Mouse (Mus musculus) granulocyte monocyte progenitor cell, adult 5-6 weeks (primary cell): ENCODE data around the gene Dot1l. TPM values are rescaled to one million over a fixed set of nuclear protein-coding genes. Genes with fewer than 3 reads are reported as not detected.

ENCODE experiments used
- ATAC-seq: replicated peaks from 2 replicates; pipeline ENCODE4 v1.8.0; 2016; ENCODE audit warnings: mild to moderate bottlenecking, moderate TSS enrichment, inconsistent platforms; ENCODE audit not compliant: poor library complexity, severe bottlenecking
- total RNA-seq, 2 experiments: library from RNA; stranded (forward) in 1 of 2; stranded (reverse) in 1 of 2; fragments of 200-712, 200-1000 nt in 1 of 2; fragments of >200 nt in 1 of 2; fragmentation: Nextera tagmentation in 1 of 2; gene quantifications; 2 replicates each; pipeline ENCODE4 v1.2.3; 2014 to 2017

Gene Dot1l
- 41.6 and 52.6 TPM in 2 replicates for total RNA-seq (2014; fragmentation: Nextera tagmentation)
- 9.7 and 13.4 TPM in 2 replicates for total RNA-seq (2017)

DNA sequence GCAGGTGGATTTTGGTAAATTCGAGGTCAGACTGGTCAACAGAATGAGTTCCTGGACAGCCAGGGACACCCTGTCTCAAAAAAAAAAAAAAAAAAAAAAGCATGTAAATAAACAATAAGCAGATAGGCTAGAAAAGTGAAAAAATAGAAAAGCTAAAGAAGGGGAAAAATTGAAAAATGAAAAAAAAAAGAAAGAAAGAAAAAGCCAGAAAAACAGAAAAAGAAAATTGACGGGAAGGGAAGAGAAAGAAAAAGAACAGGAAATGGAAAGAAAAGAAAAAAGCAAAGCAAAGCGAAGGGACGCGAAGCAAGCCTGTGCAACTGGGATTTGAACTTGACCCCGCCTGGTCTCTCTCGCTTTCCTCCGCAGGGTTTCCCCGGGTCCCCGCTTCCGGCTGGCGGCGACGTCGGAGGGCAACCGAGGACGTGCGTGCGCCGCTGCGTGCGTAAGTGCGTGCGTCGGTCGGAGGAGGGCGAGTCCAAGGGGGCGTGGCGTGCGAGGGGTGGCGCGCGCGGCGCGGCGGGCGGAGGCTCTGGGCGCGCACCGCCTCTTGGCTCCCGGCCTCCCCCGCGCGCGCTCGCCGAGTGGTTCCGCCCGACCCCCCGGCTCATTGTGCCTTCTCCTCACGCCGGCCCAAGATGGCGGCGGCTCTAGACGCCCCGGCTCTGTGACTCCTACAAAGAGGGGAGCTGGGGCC, at the start of gene Dot1l:
Gene Dot1l, plus strand, starts transcription at position 613 of the 697 bp plus-strand sequence.
- peak; percentile 67 for ATAC-seq

DNA sequence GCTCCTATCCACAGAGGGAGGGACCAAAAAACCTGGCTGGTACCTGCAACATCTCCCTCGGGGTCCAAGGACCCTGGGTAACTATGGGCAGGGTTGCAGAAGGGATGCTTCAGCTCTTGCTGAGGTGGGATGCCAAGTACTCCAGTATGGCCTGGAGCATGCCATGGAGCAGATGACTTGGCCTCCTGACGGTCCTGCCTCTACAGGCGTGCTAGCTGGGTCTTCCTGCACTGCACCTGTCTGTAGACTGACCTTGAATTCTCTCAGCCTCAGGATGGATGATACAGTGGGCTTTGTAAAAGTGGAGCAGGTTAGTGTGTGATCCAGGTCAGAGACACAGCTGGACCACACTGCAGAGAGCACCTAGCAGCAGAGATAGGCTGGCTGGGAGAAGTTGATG, 49.5 kb upstream of the Dot1l start:
- no peak for ATAC-seq

DNA sequence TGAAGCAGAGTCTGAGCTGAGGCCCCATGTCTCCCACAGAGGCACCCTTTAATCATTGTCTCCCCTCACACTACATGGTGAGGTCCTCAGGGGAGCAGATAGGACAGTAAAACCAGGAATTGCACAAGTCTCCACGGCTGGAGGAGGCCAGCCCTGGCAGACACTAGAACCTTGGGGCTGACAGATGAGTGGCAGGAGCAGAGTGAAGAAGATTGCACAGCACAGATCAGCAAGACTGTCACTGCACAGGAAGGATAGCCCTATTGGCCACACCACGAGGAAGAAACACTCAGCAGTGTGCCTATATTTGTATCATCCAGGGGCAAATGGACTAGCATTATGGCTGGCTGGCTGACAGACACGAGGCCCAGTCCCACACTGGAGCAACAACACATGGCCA, 44.2 kb upstream of the Dot1l start:
- no peak for ATAC-seq

DNA sequence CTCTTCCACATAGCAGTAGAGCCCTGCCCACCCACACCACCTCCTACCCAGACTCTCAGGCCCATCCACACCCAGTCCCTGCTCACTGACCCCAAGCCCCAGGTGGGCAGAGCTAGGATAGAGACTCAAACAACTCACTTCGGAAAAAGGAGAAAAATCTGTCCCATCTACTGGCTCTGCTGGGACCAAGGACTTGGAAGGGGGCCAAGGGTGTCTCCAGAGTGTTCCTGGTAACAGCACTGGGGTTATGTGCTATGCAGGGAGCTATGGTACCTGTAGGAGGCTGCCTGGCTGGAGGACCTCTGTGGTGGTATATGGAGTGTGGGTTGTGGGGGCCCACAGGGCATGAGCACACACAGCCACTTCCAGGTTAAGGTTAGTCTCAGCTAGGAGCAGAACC, 37.7 kb upstream of the Dot1l start:
- ATAC-seq = no peak

DNA sequence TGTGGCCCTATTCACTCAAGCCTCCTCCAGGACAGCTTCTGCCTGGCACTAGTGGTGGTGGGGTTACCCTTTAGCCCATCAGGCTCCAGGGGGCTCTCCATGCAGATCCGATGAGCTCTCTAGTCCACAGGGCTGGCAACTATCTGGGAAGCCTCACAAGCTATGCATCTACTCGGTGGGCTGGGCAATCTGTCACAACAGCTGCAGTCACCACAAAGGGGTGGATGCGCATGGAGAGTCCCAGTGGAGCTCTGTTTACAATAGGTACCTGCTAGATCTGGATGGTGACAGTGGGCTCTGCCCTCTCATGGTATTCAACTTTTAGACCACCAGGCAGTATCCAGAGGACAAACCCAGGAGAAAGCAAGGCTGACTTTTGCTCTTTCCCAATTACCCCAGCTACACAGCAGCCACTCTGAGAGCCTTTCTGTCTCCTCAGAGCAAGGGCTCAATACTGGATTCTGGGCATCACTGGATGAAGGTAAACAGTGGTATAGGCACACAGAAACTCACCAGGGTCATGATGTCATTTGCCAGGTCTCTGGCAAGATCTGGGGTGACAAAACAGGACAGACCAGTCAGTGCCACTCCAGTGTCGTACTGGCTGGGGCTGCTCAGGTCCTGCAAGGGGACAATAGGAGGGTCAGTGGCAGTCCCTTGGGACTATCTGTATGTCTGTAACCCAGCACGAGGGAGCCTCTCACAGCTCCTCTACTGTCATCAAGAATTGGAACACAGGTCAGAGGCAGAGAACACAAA, 27.5 kb upstream of the Dot1l start:
- no peak for ATAC-seq

DNA sequence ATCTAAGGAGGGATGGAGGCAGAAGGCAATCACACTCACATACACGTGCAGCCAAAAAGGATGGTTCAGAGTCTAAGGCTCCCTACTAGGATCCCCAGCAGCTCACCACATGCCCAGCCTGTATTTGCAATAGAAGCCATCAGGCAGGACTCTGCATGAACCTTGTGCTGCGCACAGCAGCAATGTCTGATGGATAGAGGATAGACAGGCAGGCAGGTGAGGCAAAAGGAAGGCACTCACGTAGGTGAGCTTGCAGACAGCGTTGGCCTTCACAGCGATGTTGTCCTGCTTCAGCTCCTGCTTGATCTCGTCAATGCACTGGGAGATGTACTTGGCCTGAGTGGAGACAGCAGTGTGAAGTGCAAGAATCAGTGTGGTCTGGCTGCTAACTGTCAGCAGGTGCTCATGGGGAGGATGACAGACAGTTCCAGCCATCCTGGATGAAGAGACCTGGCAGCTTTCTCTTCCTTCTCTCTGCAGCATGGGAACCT, 22.4 kb upstream of the Dot1l start:
- no peak for ATAC-seq

DNA sequence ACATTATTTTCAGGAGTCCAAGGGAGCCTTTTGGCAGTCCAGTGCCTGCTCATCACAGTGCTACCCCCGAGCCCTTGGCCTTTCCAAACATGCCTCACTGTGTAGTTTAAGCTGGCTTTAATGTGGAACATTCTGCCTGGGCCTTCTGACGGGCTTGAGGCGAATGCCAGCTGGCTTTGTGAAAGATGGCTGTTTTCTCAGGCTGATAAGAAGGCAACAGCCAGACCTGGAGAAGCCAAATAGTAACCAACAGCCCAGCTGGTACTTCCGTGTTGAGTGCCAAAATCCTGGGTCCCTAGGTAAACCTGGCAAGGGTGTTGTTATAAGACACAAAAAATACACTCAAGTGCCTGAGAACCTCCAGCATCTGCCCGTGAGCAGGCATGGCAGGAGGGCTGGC, 18.3 kb upstream of the Dot1l start:
- ATAC-seq = no peak

DNA sequence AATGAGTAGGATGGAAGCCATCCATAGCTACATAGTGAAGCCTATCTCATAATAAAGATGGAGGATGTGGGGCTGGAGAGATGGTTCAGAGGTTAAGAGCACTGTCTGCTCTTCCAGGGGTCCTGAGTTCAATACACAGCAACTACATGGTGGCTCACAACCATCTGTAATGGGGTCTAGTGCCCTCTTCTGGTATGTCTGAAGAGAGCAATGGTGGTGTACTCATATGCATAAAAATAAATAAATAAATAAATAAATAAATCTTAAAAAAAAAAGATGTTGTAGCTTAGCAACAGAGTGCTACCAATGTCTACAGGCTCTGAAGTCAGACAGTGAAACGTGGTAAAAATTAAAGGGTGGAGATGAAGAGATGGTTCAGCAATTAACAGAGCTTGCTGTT, 16.3 kb upstream of the Dot1l start:
- ATAC-seq = no peak

DNA sequence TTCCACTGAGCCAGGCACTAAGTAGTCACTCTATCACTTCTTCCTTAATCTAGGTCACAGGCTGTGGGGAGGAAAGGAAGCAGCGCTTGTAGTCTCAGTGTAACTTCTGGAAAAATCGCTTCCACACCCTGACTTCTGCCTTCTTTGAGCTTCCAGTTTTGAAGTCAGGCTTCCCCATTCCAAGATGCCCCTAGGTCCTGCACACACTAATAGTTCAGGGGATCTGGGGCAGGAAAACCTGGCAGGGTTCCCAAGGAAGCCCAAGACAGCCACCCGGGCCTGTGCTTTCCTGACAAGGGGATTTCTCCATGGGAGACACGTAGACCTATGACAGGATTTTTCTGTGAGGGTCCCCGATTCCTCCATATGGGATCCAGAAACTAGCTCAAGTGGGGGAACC, 13.9 kb upstream of the Dot1l start:
- ATAC-seq = peak; percentile 20

DNA sequence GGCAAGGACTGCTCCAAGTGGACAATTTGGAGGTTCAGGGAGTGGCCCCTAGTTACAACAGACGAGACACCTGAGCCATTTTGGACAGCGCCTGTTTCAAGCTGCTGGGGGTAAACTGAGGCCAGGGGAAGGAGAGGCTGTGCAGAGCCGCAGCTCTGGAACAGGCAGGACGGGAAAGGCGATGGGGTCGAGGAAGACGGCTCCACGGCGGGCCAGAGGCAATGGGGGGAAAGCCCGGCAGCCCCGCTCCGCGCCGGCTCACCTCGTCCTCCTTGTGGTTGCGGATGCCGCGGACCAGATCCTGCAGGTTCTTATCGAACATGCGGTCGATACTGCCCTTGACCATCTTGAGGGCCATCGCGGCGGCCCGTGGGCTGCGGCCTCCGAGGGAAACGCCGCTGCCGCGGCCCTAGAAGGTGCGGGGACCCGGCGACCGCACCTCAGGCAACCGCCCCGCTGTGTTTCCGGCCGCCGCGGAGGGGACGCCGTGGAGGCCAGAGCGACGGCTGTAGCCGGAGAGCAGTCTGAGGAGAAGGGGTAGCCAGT, 13.3 kb upstream of the Dot1l start:
- no peak for ATAC-seq

DNA sequence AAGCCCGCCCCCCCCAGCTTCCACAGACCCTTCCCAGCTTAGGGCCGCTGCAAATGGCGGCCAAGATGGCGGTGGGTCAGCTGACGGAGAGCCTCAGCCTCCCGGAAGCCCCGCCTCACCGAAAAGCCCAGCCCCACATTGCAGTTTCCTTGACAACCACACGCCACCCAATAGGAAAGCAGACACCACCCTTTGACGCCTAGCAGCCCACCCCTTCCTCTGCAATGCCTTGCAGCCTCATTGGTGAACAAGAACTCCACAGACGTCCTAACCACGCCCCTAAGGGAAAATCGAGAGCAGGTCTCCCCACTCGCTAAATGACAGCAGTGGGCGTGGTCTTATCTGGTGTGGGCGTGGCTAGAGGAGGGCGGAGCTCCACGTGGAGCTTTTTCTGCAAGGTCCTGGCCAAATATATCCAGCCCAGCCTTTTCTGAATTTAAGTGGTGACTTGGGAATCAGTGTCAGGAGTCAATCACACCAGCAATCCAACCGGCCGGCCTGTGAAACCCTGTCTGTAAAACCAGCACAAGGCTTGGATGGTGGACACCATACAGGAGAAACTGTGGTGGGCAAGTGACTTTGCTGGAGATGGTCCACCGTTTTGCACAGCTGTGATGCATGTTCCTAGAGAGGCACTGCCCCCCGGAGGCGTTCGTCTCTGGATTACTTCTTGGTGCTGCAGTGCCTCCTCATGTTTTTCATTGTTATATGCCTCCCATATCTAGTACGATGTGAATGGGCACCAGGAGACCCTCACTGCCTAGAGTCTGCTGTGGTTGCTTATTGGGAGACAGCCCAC, 12.6 kb upstream of the Dot1l start, which contains the start of gene Ap3d1:
Gene Ap3d1, minus strand, starts transcription at position 85 of the 799 bp plus-strand sequence.
- peak; percentile 96 for ATAC-seq

DNA sequence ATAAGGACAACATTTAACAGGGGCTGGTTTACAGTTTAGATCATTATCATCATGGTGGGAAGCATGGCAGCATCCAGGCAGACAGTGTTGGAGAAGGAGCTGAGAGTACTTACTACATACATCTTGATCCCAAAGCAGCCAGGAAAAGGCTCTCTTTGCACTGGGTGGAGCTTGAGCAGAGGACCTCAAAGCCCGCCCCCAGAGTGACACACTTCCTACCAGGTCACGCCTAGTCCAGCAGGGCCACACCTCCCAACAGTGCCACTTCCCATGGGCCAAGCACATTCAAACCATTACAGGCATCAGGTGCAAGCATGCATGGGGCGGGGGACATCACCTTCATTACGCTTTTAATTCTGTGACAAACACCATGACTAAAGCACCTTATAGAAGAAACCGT, 10.7 kb upstream of the Dot1l start:
- ATAC-seq = peak; percentile 57

DNA sequence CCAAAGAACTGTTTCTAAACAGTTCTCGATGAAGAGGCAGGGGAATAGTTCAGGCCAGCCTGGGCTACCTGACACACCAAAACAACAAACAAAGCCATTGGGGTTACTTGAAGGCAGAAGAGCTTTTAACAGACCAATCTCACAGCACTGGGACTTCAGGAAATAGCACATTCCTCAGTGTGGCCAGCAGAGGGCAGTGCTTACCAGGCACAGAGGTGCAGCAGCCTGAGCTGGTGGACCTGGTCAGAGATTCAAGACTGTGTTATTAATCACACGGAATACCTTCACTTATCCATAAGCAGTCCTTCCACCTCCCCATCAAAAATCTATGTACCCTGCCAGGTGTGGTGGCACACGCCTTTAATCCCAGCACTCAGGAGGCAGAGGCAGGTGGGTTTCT, 7.6 kb upstream of the Dot1l start:
- ATAC-seq = peak; percentile 36

DNA sequence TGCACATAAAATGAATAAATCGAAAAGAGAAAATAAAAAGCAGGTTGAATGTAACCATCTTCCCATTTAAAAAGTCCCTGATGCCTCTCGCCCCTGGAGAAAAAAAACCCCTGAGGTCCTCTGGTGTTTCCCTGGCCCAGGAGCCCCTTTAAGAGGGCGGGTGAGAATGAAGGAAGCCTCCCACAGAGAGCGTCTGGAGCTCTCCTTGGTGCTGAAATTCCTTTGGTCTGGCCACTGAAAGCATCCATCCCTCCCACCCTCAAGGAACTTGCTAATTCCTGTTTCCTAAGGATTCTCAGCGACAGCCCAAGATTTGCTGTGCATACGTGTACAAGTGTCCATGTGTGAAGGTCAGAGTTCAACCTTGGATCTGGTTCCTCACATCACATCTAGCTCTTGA, 6.4 kb upstream of the Dot1l start:
- 0 out of 2 replicates have a peak, but pooled peaks have one; percentile 18 for ATAC-seq

DNA sequence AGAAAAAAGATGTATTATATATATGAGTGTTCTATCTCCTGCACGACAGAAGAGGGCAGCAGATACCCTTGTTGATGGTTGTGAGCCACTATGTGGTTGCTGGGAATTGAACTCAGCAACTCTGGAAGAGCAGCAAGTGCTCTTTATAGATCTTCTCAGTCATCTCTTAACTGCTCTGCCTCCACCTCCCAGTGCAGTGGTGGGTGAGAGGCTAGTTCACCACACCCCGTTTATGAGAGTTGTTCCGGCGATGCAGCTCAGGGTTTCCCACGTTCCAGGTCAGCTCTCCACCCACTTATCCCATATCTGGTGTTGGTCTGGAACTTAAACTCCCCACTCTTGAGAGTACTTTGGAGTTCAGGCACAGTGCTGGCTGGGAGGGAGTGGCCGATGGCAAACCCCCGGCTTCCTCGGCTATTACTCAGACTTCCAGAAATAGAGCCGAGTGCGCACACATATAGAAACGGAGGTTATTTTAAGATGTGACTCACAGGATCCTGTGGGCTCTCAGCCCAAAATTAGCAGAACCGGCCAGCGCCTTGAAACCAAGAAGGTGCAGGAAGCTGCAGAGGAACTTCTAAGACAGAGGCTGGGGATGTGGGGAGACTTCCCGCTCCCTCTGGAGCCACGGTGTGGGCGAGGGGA, 3.7 kb upstream of the Dot1l start:
- peak; percentile 64 for ATAC-seq

DNA sequence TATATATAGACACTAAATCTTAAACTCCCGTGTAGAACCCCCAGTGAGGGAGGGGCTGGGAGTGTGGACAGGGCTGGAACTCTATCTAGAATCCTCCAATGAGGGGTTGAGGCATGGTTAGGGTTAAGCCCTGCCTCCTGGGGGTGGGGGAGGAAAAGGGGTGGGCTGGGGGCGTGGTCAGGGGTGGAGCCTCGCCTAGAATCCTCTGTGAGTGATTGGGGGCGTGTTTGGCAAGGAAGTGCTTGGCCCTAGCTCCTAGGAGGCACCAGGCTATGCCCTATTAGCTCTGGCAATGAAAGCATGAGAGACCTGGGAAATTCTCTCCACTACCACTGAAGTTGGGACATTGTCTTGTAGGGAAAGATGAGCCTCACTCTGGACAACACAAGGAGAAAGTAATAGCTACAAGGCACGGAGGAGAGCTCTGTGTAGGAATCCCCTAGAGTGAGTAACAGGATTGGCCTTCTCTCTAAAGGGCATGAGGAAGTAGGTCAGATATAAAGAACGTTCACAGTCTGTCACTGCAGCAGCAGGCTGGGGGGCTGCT, 2.9 kb upstream of the Dot1l start:
- peak; percentile 54 for ATAC-seq

DNA sequence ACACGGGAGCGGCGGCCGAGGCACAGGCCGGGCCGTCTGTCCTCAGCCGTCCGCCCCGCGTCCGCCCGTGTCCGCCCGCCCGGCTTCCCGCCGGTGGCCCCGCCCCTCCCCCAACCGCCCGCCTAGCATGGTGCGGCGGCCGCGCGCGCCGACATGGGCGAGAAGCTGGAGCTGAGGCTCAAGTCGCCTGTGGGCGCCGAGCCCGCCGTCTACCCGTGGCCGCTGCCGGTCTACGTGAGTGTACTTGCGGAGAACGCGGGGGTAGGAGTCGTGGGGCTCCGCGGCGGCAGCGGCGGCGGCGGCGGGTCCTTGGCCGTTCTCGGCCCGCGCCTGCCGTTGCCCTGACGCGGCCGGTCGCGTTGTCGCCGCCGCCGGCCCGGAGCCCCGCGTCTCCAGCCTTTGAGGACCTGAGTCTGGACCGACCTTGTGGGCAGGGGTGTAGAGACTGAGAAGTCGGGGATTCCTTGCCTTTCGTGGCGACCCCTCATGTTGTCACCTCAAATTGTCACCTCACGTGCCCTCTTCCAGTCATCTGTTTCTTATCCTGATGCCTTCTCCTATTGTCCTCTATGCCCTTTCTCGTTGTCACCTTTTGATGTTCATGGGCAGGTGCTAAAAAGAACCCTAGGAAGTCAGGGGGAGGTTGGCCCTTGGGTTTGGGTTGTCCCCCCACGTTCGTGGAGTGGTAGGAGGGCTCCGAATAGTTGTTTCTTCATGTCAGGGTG, 447 bp downstream of the Dot1l start:
- ATAC-seq = no peak

DNA sequence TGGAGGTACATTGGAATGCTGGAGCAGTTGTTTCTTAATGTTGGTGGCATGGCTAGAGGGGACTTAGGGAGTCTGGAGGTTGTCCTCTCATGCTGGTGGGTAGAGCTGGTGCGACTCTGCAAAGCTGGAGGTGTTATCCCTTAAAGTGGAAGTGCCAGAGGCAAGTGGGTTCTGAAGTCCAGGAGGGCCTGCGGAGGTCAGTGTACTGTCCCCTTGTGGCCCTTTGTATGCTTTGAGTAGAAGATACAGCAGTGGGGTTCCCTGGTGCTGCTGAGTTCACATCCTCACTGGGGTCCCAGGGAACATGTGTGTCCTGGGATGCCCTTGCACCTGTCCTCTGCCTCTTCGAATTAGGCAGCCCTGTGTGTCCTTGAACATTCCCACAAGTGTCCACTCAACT, 1.1 kb downstream of the Dot1l start:
- no peak for ATAC-seq

DNA sequence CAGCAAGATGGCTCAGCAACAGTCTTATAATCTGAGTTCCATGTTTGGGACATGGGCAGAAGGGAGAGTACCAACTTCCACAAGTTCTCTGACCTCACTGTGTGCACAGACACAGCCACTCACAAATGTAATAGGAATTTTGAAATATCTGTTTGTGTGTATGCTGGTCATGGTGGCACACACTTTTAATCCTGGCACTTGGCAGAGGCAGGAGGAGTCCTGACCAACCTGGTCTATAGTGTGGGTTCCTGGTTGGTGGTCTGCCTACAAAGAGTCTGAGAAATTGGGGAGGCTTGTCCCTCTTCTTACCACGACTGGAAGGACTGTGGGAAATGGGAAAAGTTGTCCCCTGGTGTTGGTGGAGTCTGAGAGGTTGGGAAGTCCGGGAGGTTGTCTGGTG, 1.5 kb downstream of the Dot1l start:
- ATAC-seq = no peak
